Mouse (Mus musculus): Measurements from ENCODE around the gene Cop1. TPM values are rescaled to one million over a fixed set of nuclear protein-coding genes. Genes with fewer than 3 reads are reported as not detected.

Gene Cop1
- polyA plus RNA-seq, 1 experiment from 2014 or later: 32.7 TPM

Small RNA genes within 50 kb of the gene (microRNA-seq; reads per million reads assigned to microRNA genes)
- gene Mir1843b: 24.2 reads per million, percentile 48 among the genes with 10 or more reads in this experiment

Measured in intestine, embryonic 14.5 days (tissue).